1 mouse cellular context compared by ENCODE assay signal in genomic region chr1:193197494-193198205, GRCm38 (mm10).
TF ChIP-seq lines count a peak whose summit lies in the region.

No protein-coding gene starts in this region.

TF ChIP-seq in MEL, 35 proteins besides CTCF, POLR2A, EP300 and RAD21:
- no peak for TF ChIP-seq POLR2AphosphoS5 (IDR thresholded peaks at IDR 0.05; ENCODE audit: borderline replicate concordance, low read depth, low read length)
- no peak for TF ChIP-seq USF1 (IDR thresholded peaks at IDR 0.05; ENCODE audit: low read depth, low read length)
- TF ChIP-seq SIN3A (IDR thresholded peaks at IDR 0.05; ENCODE audit: low read length): no peak
- no peak for TF ChIP-seq CHD1 (IDR thresholded peaks at IDR 0.05; ENCODE audit: low read depth, low read length)
- TF ChIP-seq NELFE (IDR thresholded peaks at IDR 0.05; ENCODE audit: low read depth, low read length): no peak
- peak; percentile 16; the same call in 1 of the 2 replicates for TF ChIP-seq TCF12 (IDR thresholded peaks at IDR 0.05; ENCODE audit: low read depth, low read length)
- peak; percentile 53 for TF ChIP-seq TAL1 (IDR thresholded peaks at IDR 0.05; ENCODE audit: low read length)
- TF ChIP-seq ZNF384 (IDR thresholded peaks at IDR 0.05; ENCODE audit: low read depth, low read length): no peak
- TF ChIP-seq ELF1 (IDR thresholded peaks at IDR 0.05; ENCODE audit: low read depth, low read length): no peak
- no peak for TF ChIP-seq BHLHE40 (IDR thresholded peaks at IDR 0.05; ENCODE audit: borderline replicate concordance, low read depth, low read length)
- no peak for TF ChIP-seq MXI1 (IDR thresholded peaks at IDR 0.05; ENCODE audit: low read depth, low read length)
- TF ChIP-seq MAZ (IDR thresholded peaks at IDR 0.05; ENCODE audit: low read depth, low read length): no peak
TF ChIP-seq in MEL: peak in this region for 2.
